Mouse (Mus musculus): Measurements from ENCODE around the gene Dph2.

GRCm38 (mm10) chr4:117906196-117906595, 14.4 kb upstream of the Dph2 start:
- no peak for TF ChIP-seq CTCF (IDR thresholded peaks at IDR 0.05; ENCODE audit: control insufficient read depth, insufficient read depth, insufficient replicate concordance, low read depth, low read length)
- no peak for TF ChIP-seq POLR2A (IDR thresholded peaks at IDR 0.05; ENCODE audit: control insufficient read depth, low read depth, low read length)
